Mouse (Mus musculus) CD4-positive helper T cell, adult 2 months (primary cell): ENCODE results near the gene Serpinb9.
A peak's percentile ranks its signal among the peaks of the same experiment; 100 is the strongest.
"Not testable (repeated sequence)": the region's sequence is repeated elsewhere in the genome, so short reads cannot be mapped to it uniquely, and the experiment has no call there.

Source experiments
- DNase-seq: peaks from one replicate; pipeline ENCODE4 v3.0.0-alpha.2; 2012; ENCODE audit warnings: low read depth, missing footprints, low spot score

Serpinb9 gene

GRCm38 (mm10) chr13:33003523-33004413, 718 bp downstream of the Serpinb9 start:
- DNase-seq = peak; percentile 50

DNA sequence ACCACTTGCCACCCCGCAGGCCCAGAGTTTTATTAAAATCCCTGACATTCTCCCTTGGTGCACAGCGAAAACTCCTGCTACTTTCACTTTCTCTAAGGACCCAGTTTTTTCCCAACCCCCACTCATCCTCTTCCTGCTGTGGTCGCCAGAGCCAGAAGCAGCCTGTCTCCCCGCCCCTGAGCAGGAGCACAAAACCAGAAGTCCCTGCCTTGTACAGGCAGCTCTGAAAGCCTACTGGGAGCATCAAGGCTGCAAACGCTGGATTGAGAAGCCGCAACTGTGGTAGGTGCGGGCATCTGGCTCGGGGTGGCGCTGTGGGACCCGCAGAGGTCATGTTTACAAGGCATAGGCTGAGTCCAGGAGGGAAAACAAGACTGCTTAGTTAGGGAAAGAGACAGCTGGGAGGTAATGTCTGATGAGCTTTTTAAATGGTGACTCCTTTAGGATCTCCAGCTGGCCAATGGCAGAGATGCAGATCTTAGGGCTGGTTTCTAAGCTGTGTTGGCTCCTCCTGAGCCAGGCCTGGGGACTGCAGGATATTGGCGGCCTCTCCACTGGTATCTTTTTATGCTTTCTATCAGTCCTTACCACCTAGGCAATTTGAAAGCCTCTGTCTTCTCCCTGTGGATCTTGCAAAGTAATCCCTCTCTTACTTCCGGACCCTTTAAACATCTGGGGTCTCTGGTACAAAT, 1.5 kb downstream of the Serpinb9 start:
- peak; percentile 86 for DNase-seq

- DNase-seq = no peak
Observed at GRCm38 (mm10) chr13:33005501-33006075, 2.5 kb downstream of the Serpinb9 start.

GRCm38 (mm10) chr13:33006555-33006954, 3.5 kb downstream of the Serpinb9 start:
- no peak for DNase-seq

GRCm38 (mm10) chr13:33012395-33012794, 9.3 kb downstream of the Serpinb9 start:
- no peak for DNase-seq

DNA sequence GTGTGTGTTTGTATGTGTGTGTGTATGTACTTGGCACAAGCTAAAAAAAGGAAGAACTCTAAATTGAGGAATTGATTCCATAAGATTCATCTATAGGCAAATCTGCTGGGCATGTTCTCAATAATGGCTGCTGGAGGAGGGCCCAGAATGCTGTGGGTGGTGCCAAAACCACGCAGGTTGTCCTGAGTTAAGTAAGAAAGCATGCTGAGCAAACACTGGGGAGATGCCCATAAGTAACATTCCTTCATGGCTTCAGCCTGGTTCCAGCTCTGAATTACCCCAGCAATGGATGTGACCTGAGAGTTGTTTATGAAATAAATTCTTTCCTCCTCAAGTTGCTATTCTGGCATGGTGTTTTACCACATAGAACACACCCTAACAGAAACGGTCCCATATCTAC, 10.2 kb downstream of the Serpinb9 start:
- no peak for DNase-seq

DNA sequence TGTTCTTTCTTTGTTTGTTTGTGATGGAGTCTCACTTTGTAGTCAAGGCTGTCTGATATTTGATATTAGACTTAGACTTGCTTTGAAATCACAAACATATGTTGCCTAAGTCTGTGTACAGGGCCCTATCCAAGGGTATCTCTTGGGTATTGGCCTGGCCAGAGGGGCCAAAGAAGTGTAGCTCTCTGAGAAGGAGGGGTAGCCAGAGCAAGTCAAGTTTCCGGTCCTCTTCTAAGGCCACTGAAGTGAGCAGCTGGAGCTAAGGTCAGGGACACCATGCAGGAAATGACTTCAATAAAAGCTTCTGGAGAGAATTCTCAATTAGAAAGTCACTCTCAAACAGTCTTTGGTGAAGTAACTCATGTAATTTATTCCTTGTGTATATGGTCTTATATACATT, 19.3 kb downstream of the Serpinb9 start:
- DNase-seq = no peak

- no peak for DNase-seq
Observed at GRCm38 (mm10) chr13:33026427-33027057, 23.5 kb downstream of the Serpinb9 start.

GRCm38 (mm10) chr13:33027244-33027643, 24.2 kb downstream of the Serpinb9 start, which contains the start of gene Serpinb9b:
Serpinb9b (plus strand) TSS chr13:33027416.
- DNase-seq = no peak

GRCm38 (mm10) chr13:33028146-33028545, 25.1 kb downstream of the Serpinb9 start:
- DNase-seq = no peak

- no peak for DNase-seq
Observed at GRCm38 (mm10) chr13:33028550-33028949, 25.5 kb downstream of the Serpinb9 start.

DNA sequence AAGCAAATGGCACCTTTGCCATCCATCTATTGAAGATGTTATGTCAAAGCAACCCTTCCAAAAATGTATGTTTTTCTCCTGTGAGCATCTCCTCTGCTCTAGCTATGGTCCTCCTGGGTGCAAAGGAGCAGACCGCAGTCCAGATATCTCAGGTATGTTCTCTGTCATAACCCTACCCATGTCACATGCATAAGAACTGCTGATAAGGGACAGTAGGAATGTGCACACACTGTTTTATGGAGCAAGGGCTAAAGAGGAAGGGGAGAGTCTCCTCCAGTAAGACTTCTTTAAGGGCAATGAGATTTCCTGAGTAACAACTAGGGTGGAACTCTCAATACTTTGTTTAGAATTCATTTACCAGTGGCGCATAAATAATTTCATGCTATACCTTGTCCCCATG, 26.4 kb downstream of the Serpinb9 start:
- not testable (repeated sequence) for DNase-seq

- DNase-seq = no peak
Observed at GRCm38 (mm10) chr13:33030281-33030680, 27.2 kb downstream of the Serpinb9 start.

GRCm38 (mm10) chr13:33035506-33035905, 32.5 kb downstream of the Serpinb9 start:
- DNase-seq = no peak

GRCm38 (mm10) chr13:33043542-33043941, 40.5 kb downstream of the Serpinb9 start:
- no peak for DNase-seq

DNA sequence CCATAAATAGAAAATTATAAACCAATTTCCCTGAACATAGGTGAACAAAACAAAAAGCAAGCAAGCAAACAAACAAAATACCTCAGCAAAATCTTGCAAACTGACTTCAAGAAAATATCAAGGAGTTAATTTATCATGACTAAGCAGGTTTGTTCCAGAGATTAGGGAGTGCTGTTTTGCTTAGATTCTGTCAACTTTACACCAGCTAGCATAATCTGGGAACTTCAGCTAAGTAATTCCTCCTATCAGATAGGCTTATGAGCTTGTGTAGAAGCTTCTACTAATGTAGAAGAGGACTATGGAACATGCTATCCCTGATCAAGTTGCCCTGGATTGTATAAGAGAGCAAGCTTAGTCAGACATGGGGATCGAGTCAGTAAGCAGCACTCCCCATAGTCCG, 44.2 kb downstream of the Serpinb9 start:
- DNase-seq = no peak

DNA sequence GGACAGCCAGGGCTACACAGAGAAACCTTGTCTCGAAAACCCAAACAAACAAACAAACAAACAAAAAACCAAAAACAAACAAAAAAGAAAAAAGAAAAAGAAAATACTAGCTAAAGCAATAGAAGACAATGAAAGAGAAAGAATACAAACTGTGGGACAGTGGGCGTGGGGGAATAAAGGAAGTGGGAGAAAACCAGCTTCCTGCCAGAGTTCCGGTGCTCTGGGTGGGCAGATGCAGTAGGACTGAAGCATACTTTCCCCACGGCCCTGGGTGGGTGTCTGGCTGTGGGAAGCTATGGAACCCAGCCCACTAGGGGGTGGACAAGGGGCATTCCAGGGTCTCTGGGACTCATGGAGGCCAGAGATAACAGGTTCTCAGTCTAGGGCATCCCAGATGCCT, 45.1 kb downstream of the Serpinb9 start:
- peak; percentile 13 for DNase-seq

GRCm38 (mm10) chr13:33051697-33052096, 48.6 kb downstream of the Serpinb9 start:
- no peak for DNase-seq

DNA sequence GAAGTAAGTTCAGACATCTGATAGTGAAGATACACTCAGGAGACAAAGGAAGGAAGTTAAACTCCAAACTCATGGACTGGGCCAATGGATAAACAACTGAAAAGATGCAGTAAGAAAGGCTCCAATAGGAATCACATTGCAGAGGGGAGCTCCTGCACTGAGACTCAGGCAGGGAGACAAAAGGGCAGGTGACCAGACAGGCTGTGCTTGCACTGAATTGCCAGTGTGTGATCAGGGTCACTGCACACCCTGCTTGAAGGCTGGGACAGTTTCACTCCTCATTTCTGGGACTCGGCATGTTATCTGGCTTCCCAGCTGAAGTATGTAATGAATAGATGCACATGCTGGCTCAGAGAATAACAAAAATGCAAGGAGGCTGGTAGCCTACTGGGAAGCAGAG, 60.0 kb downstream of the Serpinb9 start:
- DNase-seq = no peak
